Mouse (Mus musculus): Measurements from ENCODE around the gene Ptprm.

DNA sequence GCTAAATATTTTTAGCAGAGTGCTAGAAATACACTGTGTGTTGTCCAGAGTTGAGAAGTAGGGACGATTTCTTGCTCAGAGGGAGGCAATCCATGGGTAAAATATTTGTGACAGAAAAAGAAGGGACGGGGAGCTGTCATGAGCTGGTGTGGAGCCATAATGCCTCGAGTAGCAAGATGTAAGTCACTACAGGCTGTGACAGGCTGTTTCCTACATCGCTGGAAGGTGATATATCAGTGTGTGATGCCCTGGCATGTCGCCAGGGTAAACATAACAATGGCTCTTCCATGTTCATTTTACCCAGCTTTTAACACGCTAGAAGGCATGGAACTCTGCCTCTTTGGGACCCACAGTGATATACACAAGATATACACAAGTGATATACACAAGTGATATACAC is 476.7 kb downstream of the Ptprm start:
- TF ChIP-seq CTCF (IDR thresholded peaks at IDR 0.05; ENCODE audit: low read depth) (no peak), EP300 (IDR thresholded peaks at IDR 0.05; ENCODE audit: low read depth) (no peak)
